Mouse (Mus musculus): Measurements from ENCODE around the gene Mybpc3. TPM values are rescaled to one million over a fixed set of nuclear protein-coding genes. Genes with fewer than 3 reads are reported as not detected.

Mybpc3 gene
- polyA plus RNA-seq, 1 experiment from 2014 or later, result not detected

- no peaks in the 10 kb centered on the region for H3K4me1 ChIP-seq
These were observed 14.1 kb downstream of the Mybpc3 start for GRCm38 (mm10) chr2:91132035-91132434.

GRCm38 (mm10) chr2:91136513-91137412 is 18.8 kb downstream of the Mybpc3 start:
- WGBS, result 78% methylated on average over 11 of the region's 11 CpGs
- no peak overlapping the region for H3K9ac ChIP-seq

More at GRCm38 (mm10) chr2:91132035-91132434, 14.1 kb downstream of the Mybpc3 start:
- H3K36me3 ChIP-seq, result no peaks in the 10 kb centered on the region; the same call in 1 of the 2 replicates
- no peak overlapping the region for H3K4me2 ChIP-seq (replicated peaks)
- WGBS, result 72% methylated on average over 3 of the region's 3 CpGs
- ATAC-seq (ENCODE audit: low FRiP score, low read depth), result no peak
- no peaks in the 10 kb centered on the region for H3K9me3 ChIP-seq
- H3K4me3 ChIP-seq, result no peak overlapping the region
- no peak overlapping the region for H3K27ac ChIP-seq
- no peak overlapping the region for H3K9ac ChIP-seq
- H3K27me3 ChIP-seq, result no peaks in the 10 kb centered on the region

GRCm38 (mm10) chr2:91137481-91137880 is 19.5 kb downstream of the Mybpc3 start:
- no peak overlapping the region for H3K9ac ChIP-seq
- H3K27ac ChIP-seq, result no peak overlapping the region
- H3K4me3 ChIP-seq, result no peak overlapping the region
- peaks cover 43% of the 10 kb centered on the region for H3K36me3 ChIP-seq
- H3K4me2 ChIP-seq (replicated peaks), result no peak overlapping the region
- ATAC-seq (ENCODE audit: low FRiP score, low read depth), result no peak
- H3K4me1 ChIP-seq, result no peaks in the 10 kb centered on the region
- H3K9me3 ChIP-seq, result no peaks in the 10 kb centered on the region
- WGBS, result 80% methylated on average over 6 of the region's 6 CpGs
- no peaks in the 10 kb centered on the region for H3K27me3 ChIP-seq

More at GRCm38 (mm10) chr2:91136513-91137412, 18.8 kb downstream of the Mybpc3 start:
- Histone ChIP-seq H3K9me3 (no peaks in the 10 kb centered on the region), H3K36me3 (peaks cover 38% of the 10 kb centered on the region), H3K4me3 (no peak overlapping the region), H3K4me1 (no peaks in the 10 kb centered on the region), H3K4me2 (replicated peaks) (no peak overlapping the region), H3K27me3 (no peaks in the 10 kb centered on the region), H3K27ac (no peak overlapping the region)
- no peak for ATAC-seq (ENCODE audit: low FRiP score, low read depth)

- ATAC-seq (ENCODE audit: low FRiP score, low read depth), result no peak
- Histone ChIP-seq H3K4me3 (no peak overlapping the region), H3K36me3 (peaks cover 57% of the 10 kb centered on the region), H3K4me1 (no peaks in the 10 kb centered on the region), H3K9ac (no peak overlapping the region), H3K9me3 (no peaks in the 10 kb centered on the region), H3K27me3 (no peaks in the 10 kb centered on the region), H3K4me2 (replicated peaks) (no peak overlapping the region), H3K27ac (no peak overlapping the region)
- 63% methylated on average over 5 of the region's 5 CpGs for WGBS
These were observed 21.4 kb downstream of the Mybpc3 start for GRCm38 (mm10) chr2:91139311-91139710.

GRCm38 (mm10) chr2:91139764-91140163 is 21.8 kb downstream of the Mybpc3 start:
- peaks cover 60% of the 10 kb centered on the region for H3K36me3 ChIP-seq
- no peak overlapping the region for H3K4me3 ChIP-seq
- no peak overlapping the region for H3K9ac ChIP-seq
- no peaks in the 10 kb centered on the region for H3K27me3 ChIP-seq
- H3K9me3 ChIP-seq, result no peaks in the 10 kb centered on the region
- no peak for ATAC-seq (ENCODE audit: low FRiP score, low read depth)
- WGBS, result 68% methylated on average over 8 of the region's 8 CpGs
- H3K4me2 ChIP-seq (replicated peaks), result no peak overlapping the region
- H3K27ac ChIP-seq, result no peak overlapping the region
- H3K4me1 ChIP-seq, result no peaks in the 10 kb centered on the region

- Histone ChIP-seq H3K4me2 (replicated peaks) (no peak overlapping the region), H3K27ac (no peak overlapping the region), H3K36me3 (peaks cover 71% of the 10 kb centered on the region), H3K9ac (no peak overlapping the region), H3K4me3 (no peak overlapping the region), H3K9me3 (no peaks in the 10 kb centered on the region), H3K27me3 (no peaks in the 10 kb centered on the region), H3K4me1 (no peaks in the 10 kb centered on the region)
- ATAC-seq (ENCODE audit: low FRiP score, low read depth), result no peak
- 90% methylated on average over 6 of the region's 6 CpGs for WGBS
These were observed 25.0 kb downstream of the Mybpc3 start for GRCm38 (mm10) chr2:91142920-91143319.

- H3K4me3 ChIP-seq, result no peak overlapping the region
- no peak overlapping the region for H3K27ac ChIP-seq
- H3K4me2 ChIP-seq (replicated peaks), result no peak overlapping the region
- H3K27me3 ChIP-seq, result no peaks in the 10 kb centered on the region
- ATAC-seq (ENCODE audit: low FRiP score, low read depth), result no peak
- peaks cover 68% of the 10 kb centered on the region for H3K36me3 ChIP-seq
- H3K9ac ChIP-seq, result no peak overlapping the region
- WGBS, result 97% methylated on average over 11 of the region's 11 CpGs
- H3K4me1 ChIP-seq, result no peaks in the 10 kb centered on the region
- H3K9me3 ChIP-seq, result no peaks in the 10 kb centered on the region
These were observed 25.5 kb downstream of the Mybpc3 start for GRCm38 (mm10) chr2:91143401-91143800.

- H3K27me3 ChIP-seq, result no peaks in the 10 kb centered on the region
- H3K4me1 ChIP-seq, result no peaks in the 10 kb centered on the region
- H3K36me3 ChIP-seq, result peaks cover 56% of the 10 kb centered on the region
- H3K4me3 ChIP-seq, result no peak overlapping the region
- H3K27ac ChIP-seq, result no peak overlapping the region
- no peaks in the 10 kb centered on the region for H3K9me3 ChIP-seq
- no peak overlapping the region for H3K9ac ChIP-seq
- no peak overlapping the region for H3K4me2 ChIP-seq (replicated peaks)
- no peak for ATAC-seq (ENCODE audit: low FRiP score, low read depth)
These were observed 30.2 kb downstream of the Mybpc3 start for GRCm38 (mm10) chr2:91148101-91148500.

GRCm38 (mm10) chr2:91151331-91151730 is 33.4 kb downstream of the Mybpc3 start:
- Histone ChIP-seq H3K9me3 (no peaks in the 10 kb centered on the region), H3K27me3 (no peaks in the 10 kb centered on the region), H3K27ac (no peak overlapping the region), H3K4me2 (replicated peaks) (no peak overlapping the region), H3K4me3 (no peak overlapping the region), H3K9ac (no peak overlapping the region), H3K4me1 (no peaks in the 10 kb centered on the region), H3K36me3 (peaks cover 62% of the 10 kb centered on the region)
- ATAC-seq (ENCODE audit: low FRiP score, low read depth), result no peak
- 79% methylated on average over 1 of the region's 1 CpGs for WGBS

- Histone ChIP-seq H3K27ac (no peak overlapping the region), H3K4me2 (replicated peaks) (no peak overlapping the region), H3K9me3 (no peaks in the 10 kb centered on the region), H3K27me3 (no peaks in the 10 kb centered on the region), H3K9ac (no peak overlapping the region), H3K4me1 (no peaks in the 10 kb centered on the region), H3K36me3 (peaks cover 69% of the 10 kb centered on the region), H3K4me3 (no peak overlapping the region)
- ATAC-seq (ENCODE audit: low FRiP score, low read depth), result no peak
- 81% methylated on average over 3 of the region's 3 CpGs for WGBS
These were observed 35.0 kb downstream of the Mybpc3 start for GRCm38 (mm10) chr2:91152885-91153377.

GRCm38 (mm10) chr2:91154091-91154490 is 36.1 kb downstream of the Mybpc3 start:
- no peak overlapping the region for H3K9ac ChIP-seq
- H3K27me3 ChIP-seq, result no peaks in the 10 kb centered on the region
- no peaks in the 10 kb centered on the region for H3K4me1 ChIP-seq
- no peak overlapping the region for H3K4me2 ChIP-seq (replicated peaks)
- no peak overlapping the region for H3K27ac ChIP-seq
- H3K4me3 ChIP-seq, result no peak overlapping the region
- WGBS, result 90% methylated on average over 3 of the region's 3 CpGs
- ATAC-seq (ENCODE audit: low FRiP score, low read depth), result no peak
- H3K36me3 ChIP-seq, result peaks cover 73% of the 10 kb centered on the region
- no peaks in the 10 kb centered on the region for H3K9me3 ChIP-seq

GRCm38 (mm10) chr2:91157002-91157752 is 39.2 kb downstream of the Mybpc3 start:
- no peaks in the 10 kb centered on the region for H3K4me1 ChIP-seq
- no peak for ATAC-seq (ENCODE audit: low FRiP score, low read depth)
- H3K9me3 ChIP-seq, result no peaks in the 10 kb centered on the region
- H3K36me3 ChIP-seq, result peaks cover 81% of the 10 kb centered on the region
- 19% methylated on average over 6 of the region's 6 CpGs for WGBS
- no peaks in the 10 kb centered on the region for H3K27me3 ChIP-seq
- H3K9ac ChIP-seq, result no peak overlapping the region
- no peak overlapping the region for H3K27ac ChIP-seq
- no peak overlapping the region for H3K4me3 ChIP-seq
- no peak overlapping the region for H3K4me2 ChIP-seq (replicated peaks)
